Mouse (Mus musculus) CH12.LX (cell line): ENCODE measurements at regions not wholly inside any gene's neighbourhood (a gene's known extent, or its start where the extent isn't known, plus 50 kb on each side); places are given as distances from the start of the nearest gene placed in this dataset.

ENCODE experiments used
- BHLHE40 ChIP-seq: IDR thresholded peaks from 2 replicates; pipeline ENCODE4 v1.6.1; 2011; ENCODE audit warnings: mild to moderate bottlenecking, low read depth, low read length, improper control_type of control experiment
- CHD2 ChIP-seq: IDR thresholded peaks from 2 replicates; pipeline ENCODE4 v1.6.1; 2011; ENCODE audit warnings: low read length, improper control_type of control experiment
- CTCF ChIP-seq, 2 experiments: IDR thresholded peaks in 1 of 2; conservative IDR thresholded peaks in 1 of 2; 2 replicates each; pipeline ENCODE4 v1.5.1; 2011 to 2012; ENCODE audit warnings: low read depth in 2 of 2, low read length in 2 of 2, improper control_type of control experiment in 1 of 2, inconsistent platforms in 1 of 2, mild to moderate bottlenecking in 1 of 2, moderate library complexity in 1 of 2
- EP300 ChIP-seq: IDR thresholded peaks from 2 replicates; pipeline ENCODE4 v1.6.1; 2011; ENCODE audit warnings: low read length, improper control_type of control experiment
- JUND ChIP-seq: conservative IDR thresholded peaks from 2 replicates; pipeline ENCODE4 v1.6.1; 2011; ENCODE audit warnings: low read depth, low read length, improper control_type of control experiment
- MAFK ChIP-seq: IDR thresholded peaks from 2 replicates; pipeline ENCODE4 v1.6.1; 2011; ENCODE audit warnings: low read length, improper control_type of control experiment; ENCODE audit not compliant: insufficient replicate concordance
- MAZ ChIP-seq: IDR thresholded peaks from 2 replicates; pipeline ENCODE4 v1.6.1; 2012; ENCODE audit warnings: low read depth, mild to moderate bottlenecking, inconsistent platforms, low read length, improper control_type of control experiment, moderate library complexity
- RAD21 ChIP-seq: IDR thresholded peaks from 2 replicates; pipeline ENCODE4 v1.6.1; 2011; ENCODE audit warnings: low read depth, mild to moderate bottlenecking, low read length, improper control_type of control experiment, moderate library complexity
- UBTF ChIP-seq: IDR thresholded peaks from 2 replicates; pipeline ENCODE4 v1.6.1; 2012; ENCODE audit warnings: low read depth, mild to moderate bottlenecking, inconsistent platforms, low read length, improper control_type of control experiment, moderate library complexity

DNA sequence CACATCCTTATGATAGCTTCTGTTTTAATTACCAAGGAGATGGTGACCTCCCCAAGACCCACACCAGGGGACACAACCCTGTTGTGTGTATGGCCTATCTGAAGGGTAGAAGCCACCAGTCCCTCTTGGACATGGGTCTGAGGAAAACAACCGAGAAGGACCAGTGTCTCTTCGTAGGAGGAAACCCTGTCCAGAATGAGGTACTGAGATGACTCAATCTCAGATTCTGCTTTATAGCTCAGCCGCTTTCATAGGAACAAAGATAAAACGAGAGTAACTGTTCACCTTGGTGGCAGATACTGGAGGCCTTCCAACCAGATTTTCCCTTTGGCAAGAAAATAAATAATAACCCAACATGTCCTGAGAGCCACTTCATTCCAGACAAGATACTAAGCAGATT is 100.7 kb downstream of the Lmo4 start:
- TF ChIP-seq CTCF (conservative IDR thresholded peaks at IDR 0.05 in 1 of 2, IDR thresholded peaks at IDR 0.05 in 1 of 2; ENCODE audit: low read depth in 2 of 2, low read length in 2 of 2) (no peak), CHD2 (peak; percentile 45; the same call in 1 of the 2 replicates), UBTF (no peak), RAD21 (no peak), MAFK (no peak), EP300 (peak; percentile 83), BHLHE40 (no peak), JUND (peak; percentile 97), MAZ (0 out of 2 replicates have a peak, but pooled peaks have one; percentile 11)
